Mouse (Mus musculus) ES-E14 (cell line): ENCODE data around the gene Aebp1.

Experiments used
- CHD2 ChIP-seq: IDR thresholded peaks from 2 replicates; pipeline ENCODE4 v1.6.1; 2014; ENCODE audit warnings: mild to moderate bottlenecking, low read depth, low read length, inconsistent platforms
- MAFK ChIP-seq: IDR thresholded peaks from 2 replicates; pipeline ENCODE4 v1.6.1; 2014; ENCODE audit warnings: mild to moderate bottlenecking, low read depth, low read length, inconsistent platforms; ENCODE audit not compliant: insufficient read depth
- ZC3H11A ChIP-seq: IDR thresholded peaks from 2 replicates; pipeline ENCODE4 v1.6.1; 2012; ENCODE audit warnings: low read depth, mild to moderate bottlenecking, inconsistent platforms, low read length, borderline replicate concordance

DNA sequence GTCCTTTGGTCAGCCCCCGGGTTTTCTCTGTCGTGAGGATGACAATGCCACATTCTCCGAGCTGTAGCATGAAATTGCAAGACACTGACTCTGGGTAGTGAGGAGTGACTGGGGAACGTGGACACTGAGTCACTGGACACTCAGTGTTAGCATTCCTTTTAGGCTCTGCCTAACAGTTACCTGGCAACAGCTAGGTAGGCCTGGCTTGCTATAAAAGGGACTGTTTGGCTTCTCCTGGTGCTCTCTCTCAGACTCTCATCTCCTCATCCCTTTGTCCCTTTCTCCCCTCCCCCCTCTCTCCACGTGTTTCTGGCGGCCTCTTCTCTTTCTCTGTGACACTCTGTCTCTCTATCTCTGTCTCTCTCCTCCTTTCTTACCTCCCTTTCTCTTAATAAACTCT lies 40.6 kb downstream of the Aebp1 start:
- TF ChIP-seq MAFK (no peak), CHD2 (no peak), ZC3H11A (no peak)
